Mouse (Mus musculus): ENCODE measurements around the gene Ankrd55.

Gene Ankrd55

GRCm38 (mm10) chr13:112343628-112344009 lies 55.4 kb downstream of the Ankrd55 start:
- DNase-seq (ENCODE audit: low read depth, low spot score), result no peak

DNA sequence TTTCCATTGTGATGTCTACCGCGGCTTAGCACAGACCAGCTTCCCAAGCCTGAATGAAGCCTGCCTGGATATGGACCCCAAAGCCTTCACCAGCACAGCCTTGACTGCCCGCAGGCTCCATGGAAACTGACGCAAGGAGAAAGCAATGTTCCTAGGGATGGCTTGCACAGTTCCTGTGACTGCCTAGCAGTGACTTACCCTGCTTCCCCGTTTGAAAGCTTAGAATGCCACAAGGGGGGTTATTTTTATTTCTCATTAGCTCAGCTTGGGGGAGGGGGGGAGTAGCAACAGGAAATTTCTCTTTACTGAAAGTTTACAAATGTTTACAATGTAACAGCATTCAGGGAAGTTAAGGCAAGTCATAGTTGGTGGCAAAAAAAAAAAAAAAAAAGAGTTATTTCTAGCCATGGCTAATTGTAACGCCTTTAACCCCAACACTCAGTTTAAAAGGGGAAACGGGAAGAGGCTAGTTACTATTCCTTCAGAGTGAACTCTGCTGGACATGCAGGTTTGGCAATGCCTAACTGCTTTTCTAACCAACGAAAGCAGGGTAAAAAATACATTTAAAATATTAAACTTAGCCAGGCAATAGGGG lies 56.1 kb downstream of the Ankrd55 start:
- DNase-seq (ENCODE audit: low read depth, low spot score), result no peak

GRCm38 (mm10) chr13:112345542-112345941 lies 57.3 kb downstream of the Ankrd55 start:
- DNase-seq (ENCODE audit: low read depth, low spot score), result no peak

- no peak for DNase-seq (ENCODE audit: low read depth, low spot score)
Measured at GRCm38 (mm10) chr13:112346031-112346430, 57.8 kb downstream of the Ankrd55 start.

DNA sequence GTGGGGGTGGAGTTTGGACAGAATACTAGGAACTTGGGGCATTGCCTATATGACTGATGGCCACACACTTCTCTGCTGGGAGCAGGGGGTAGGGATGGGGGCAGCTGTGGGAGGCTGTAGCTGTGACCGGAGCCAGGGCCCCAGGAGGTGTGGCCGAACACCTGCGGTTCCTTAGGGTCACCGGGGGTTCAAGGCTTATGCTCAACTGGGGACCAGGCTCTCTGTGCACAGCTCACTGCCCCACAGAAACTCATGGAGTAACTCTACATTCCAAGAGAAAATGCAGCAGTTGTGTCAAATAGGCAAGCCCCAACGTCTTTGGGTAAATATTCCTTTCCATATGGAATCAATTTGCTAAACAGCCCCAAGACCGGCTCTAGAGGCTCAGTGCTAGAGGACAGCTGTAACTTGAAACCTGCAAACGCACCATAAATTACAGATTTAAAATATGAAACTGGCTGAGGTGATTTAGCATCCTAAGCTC lies 58.5 kb downstream of the Ankrd55 start:
- DNase-seq (ENCODE audit: low read depth, low spot score), result no peak

GRCm38 (mm10) chr13:112348250-112348649 lies 60.0 kb downstream of the Ankrd55 start:
- DNase-seq (ENCODE audit: low read depth, low spot score), result no peak

- DNase-seq (ENCODE audit: low read depth, low spot score), result no peak
Measured at GRCm38 (mm10) chr13:112348896-112349484, 60.7 kb downstream of the Ankrd55 start.

DNA sequence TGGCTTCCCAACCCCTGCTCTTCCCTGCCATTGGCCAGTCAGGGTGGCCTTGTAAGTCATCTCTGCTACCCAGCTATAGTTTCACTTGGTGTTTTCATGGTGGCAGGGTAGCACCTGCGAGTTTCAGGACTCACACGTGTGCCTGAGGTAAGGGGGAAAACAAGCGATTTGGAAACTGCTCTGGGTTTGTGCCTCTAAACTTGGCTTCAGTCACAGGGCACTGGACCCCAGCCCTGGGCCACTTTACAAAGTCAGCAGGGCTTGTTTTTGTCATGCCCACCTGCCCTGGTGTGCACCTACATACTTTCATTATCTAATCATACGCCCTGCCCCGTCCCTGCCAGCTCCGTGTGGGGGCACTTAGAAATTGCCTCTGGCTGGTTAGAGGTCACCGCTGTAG lies 61.2 kb downstream of the Ankrd55 start:
- DNase-seq (ENCODE audit: low read depth, low spot score), result no peak

DNA sequence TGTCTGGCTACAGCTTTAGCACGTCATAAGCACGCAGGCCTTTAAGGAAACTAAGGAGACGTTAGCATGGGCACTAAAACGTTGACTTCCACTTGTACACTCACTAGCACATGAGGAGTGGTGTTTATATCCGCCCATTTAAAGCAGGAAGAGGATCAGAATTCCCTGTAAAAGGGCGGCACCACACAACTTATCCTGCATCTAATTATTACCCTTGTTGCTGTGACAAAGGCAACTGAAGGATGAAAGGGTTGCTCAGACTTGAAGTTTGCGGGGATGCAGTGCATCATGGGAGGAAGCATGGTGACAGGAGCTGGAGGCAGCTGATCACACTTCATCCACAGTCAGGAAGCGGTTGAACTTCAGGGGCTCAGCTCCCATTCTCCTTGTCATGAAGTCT lies 63.7 kb downstream of the Ankrd55 start:
- DNase-seq (ENCODE audit: low read depth, low spot score), result peak; percentile 72

DNA sequence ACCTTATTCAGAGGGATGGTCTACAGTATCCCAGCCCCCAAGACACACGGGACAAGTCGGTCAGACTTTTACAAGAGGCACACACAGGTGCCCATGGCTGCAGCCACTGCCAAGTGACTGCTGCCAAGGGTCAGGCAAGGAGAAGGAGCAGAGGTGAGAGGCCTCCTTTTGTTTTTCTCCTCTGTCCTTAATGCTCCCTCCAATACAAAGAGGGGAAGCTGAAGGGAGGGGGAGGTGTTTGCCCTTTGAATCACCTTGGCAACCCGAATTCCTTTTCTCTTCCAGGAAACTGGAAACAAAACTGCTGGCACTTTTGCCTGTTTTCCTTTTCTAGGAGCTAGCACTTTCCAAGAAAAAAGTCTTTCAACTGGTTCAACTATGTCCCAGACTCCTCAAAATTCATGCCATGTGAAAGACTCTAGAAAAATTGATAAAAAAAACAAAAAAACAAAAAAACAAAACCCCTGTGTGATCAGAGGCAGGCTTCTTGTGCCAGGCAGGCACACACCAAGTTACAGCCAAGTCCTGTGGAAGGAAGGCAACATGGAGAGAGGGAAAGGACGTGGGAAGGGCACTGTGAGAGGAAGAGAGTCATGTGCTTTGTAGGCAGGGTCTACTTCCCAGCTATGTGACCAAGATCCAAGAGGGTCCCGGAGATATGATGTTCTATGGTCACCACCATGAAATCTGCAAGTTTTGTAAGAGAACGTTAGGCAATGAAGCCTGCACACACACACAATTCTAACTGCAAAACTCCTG lies 66.0 kb downstream of the Ankrd55 start:
- DNase-seq (ENCODE audit: low read depth, low spot score), result peak; percentile 82

- DNase-seq (ENCODE audit: low read depth, low spot score), result no peak
Measured at GRCm38 (mm10) chr13:112354958-112355357, 66.7 kb downstream of the Ankrd55 start.

- DNase-seq (ENCODE audit: low read depth, low spot score), result no peak
Measured at GRCm38 (mm10) chr13:112355794-112356486, 67.7 kb downstream of the Ankrd55 start.

DNA sequence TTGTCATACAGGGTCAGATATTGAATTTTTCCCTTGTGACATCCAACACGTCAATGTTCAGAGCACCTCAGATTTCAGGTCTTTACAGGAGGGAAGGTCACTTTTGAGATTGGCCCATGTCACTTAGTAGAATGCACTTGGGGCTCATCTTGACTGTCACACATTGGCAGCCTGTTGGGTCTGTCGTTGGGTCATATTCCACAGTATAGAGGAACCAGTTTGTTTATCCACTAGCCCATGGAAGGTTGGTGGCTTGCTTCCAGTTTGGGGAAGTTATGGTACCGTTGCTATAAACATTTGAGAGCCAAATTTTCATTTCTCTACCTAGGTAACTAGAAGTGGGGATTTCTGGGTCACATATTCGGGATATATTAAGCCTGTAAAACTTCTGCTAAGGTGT lies 73.3 kb downstream of the Ankrd55 start:
- no peak for DNase-seq (ENCODE audit: low read depth, low spot score)

GRCm38 (mm10) chr13:112363218-112363617 lies 75.0 kb downstream of the Ankrd55 start:
- DNase-seq (ENCODE audit: low read depth, low spot score), result no peak

DNA sequence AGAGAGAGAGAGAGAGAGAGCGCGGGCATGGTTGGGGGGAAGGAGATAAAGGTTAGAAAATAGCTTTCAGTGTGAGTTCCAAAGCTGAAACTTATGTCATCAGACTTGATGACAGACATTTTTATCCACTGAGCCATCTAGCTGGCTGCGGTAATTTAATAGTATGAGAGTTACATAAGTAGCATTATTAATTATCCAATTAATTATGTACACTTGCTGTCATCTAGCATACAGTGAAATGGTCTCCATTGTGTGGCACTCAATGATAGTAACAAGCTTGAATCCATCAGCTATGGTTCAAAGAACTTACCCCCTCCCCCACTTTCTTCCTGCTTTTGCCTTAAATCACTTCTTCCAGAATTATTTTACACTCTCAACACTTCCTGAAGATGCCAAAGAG lies 75.5 kb downstream of the Ankrd55 start:
- DNase-seq (ENCODE audit: low read depth, low spot score), result no peak

DNA sequence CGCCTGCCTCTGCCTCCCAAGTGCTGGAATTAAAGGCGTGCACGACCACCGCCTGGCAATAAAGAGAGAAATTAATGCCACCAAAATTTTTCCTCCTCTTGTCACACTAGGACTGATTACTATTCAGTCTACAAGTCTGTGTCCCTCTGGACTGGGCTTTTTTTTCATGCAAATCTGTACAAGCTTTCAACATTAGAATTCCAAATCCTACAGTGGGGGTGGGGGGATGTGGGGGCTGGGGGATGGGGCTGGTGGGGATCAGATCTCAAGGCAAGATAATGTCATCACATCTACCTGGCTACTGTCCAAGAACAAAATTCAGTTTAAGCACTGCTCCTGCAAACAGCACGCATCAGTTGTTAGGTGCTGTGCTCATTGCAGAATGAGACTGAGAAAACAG lies 76.4 kb downstream of the Ankrd55 start:
- DNase-seq (ENCODE audit: low read depth, low spot score), result no peak

GRCm38 (mm10) chr13:112365303-112365702 lies 77.1 kb downstream of the Ankrd55 start:
- no peak for DNase-seq (ENCODE audit: low read depth, low spot score)

DNA sequence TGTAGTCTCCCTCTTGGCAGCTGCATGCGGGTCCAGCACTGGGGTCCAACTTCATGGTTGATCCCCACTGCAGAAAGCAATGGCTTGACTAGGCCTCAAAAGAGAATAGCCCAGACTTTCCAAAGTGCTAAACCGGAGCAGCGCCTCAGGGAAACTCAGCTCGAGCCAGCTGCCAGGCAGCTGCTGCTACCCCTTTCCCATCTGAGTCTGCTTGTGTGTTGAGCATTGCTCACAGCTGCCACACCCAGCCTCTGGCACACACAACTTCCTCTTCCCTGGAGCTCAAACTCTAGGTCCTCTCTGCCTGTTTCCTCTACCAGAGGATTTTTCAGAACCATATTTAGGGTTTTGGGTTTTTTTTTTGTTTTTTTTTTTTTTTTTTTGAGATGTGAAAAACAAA lies 77.5 kb downstream of the Ankrd55 start:
- DNase-seq (ENCODE audit: low read depth, low spot score), result peak; percentile 42

GRCm38 (mm10) chr13:112366321-112367029 lies 78.2 kb downstream of the Ankrd55 start:
- no peak for DNase-seq (ENCODE audit: low read depth, low spot score)

- DNase-seq (ENCODE audit: low read depth, low spot score), result no peak
Measured at GRCm38 (mm10) chr13:112371729-112372128, 83.5 kb downstream of the Ankrd55 start.

DNA sequence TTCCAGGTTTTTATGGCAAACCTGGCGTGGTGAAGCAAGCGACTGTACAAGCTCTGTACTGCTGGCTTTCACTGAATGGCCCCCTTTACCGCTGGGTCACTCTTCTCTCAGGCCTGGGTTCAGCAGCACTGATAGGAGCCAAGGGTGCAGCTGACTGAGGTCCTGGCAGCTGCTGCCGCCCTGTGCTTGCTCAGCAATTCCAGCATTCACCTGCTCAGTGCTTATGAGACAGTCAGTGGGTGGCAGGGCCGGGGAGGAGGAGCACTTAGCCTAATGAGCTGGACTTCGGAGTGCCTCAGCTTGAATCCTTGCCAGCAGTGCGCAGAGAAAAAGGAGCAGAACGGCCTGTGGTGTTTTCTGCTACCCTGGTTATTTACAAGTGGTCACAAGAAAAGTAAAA lies 87.5 kb downstream of the Ankrd55 start:
- peak; percentile 46 for DNase-seq (ENCODE audit: low read depth, low spot score)

Data from ZHBTc4 (cell line).